Mouse (Mus musculus): Measurements from ENCODE around the gene Mark3.

- TF ChIP-seq GATA1 (IDR thresholded peaks at IDR 0.05; ENCODE audit: borderline replicate concordance, low read length) = no peak
- TF ChIP-seq CTCF (IDR thresholded peaks at IDR 0.05; ENCODE audit: low read depth, low read length) = no peak
- no peak for TF ChIP-seq TAL1 (conservative IDR thresholded peaks at IDR 0.05; ENCODE audit: low read depth, low read length)
Observed at GRCm38 (mm10) chr12:111583058-111583457, 8.7 kb downstream of the Mark3 start.
